Mouse (Mus musculus): ENCODE data around the gene Pds5b.

DNA sequence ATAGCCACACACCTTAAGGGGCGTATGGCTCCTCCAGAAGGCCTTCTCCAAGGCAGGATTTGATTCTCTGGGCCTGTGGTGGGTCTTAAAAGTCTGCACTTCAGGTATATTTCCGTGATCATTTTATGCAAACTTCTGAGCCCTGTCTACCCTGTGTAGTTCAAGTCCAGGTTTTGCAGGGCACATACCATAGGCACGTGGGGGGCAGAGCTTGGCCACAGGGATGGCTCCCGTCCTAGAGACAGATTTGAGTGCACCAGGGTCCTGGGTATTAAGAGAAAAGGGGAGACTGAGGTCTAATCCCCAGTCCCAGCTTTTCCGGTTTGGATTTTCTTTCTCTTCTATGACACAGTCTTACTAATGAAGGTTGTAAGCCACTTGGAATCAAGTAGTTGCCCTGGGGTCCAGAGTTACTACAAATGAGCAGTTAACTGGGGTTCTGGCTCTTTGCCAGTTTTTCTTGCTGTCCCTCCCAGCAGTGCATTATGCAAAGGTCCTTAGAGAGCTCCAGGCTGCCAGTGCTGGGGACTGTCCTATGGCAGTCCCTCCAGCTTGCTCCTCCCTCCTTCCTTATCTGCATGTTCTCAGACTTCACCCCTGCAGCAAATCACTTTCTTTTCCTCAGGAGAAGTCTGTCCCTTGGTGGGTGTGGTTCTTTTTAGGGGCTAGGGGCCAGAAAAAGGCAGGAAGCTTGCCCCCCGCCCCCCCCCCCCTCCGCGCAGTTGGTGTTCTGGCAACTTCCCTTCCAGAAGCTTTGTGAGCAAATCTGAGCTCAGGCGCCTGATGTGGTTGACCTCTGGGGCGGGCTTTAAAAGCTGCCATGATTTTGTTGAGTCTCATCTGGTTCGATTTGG is 166.4 kb downstream of the Pds5b start:
- TF ChIP-seq CTCF (conservative IDR thresholded peaks at IDR 0.05; ENCODE audit: low read length) (no peak), POU5F1 (IDR thresholded peaks at IDR 0.05; ENCODE audit: borderline replicate concordance, low read length) (no peak), NANOG (IDR thresholded peaks at IDR 0.05; ENCODE audit: borderline replicate concordance, low read length) (no peak)
